Mouse (Mus musculus): Measurements from ENCODE around the gene Gm10271. TPM values are rescaled to one million over a fixed set of nuclear protein-coding genes. Genes with fewer than 3 reads are reported as not detected.

Gm10271 gene
- polyA plus RNA-seq, 1 experiment from 2014 or later, result not detected

DNA sequence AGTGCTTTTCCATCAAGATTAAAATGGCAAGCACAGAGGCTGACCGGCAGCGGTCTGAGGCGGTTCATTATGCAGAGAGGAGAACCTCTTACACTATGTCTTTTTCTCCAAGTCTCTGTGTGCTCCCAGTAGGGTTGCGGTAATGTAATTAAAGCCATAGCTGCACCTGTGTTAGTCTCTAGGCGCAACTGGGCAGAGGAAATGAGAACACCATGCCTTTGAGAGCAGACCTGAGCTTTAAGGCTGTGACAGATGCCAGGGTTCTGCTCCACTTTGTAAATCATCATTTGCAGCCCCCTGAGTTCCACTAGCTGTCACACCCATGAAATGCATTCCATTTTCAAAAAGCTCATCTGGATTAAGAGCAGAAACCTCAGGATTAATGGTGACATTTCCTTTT is 32.3 kb upstream of the Gm10271 start:
- Histone ChIP-seq H3K4me3 (replicated peaks; ENCODE audit: low read length) (no peak overlapping the region), H3K9ac (ENCODE audit: low read length) (no peak overlapping the region), H3K9me3 (replicated peaks; ENCODE audit: control insufficient read depth, low read length) (no peaks in the 10 kb centered on the region), H3K4me1 (ENCODE audit: control insufficient read depth, insufficient read depth, low read length) (no peaks in the 10 kb centered on the region), H3K27me3 (ENCODE audit: control insufficient read depth, insufficient read depth, low read length) (no peaks in the 10 kb centered on the region), H3K27ac (ENCODE audit: low read length) (no peak overlapping the region), H3K4me2 (ENCODE audit: low read depth, low read length) (no peak overlapping the region), H3K36me3 (ENCODE audit: control insufficient read depth, insufficient read depth, low read length) (no peaks in the 10 kb centered on the region)
- 82% methylated on average over 5 of the region's 5 CpGs for WGBS
- ATAC-seq (ENCODE audit: insufficient read depth, low FRiP score), result no peak

DNA sequence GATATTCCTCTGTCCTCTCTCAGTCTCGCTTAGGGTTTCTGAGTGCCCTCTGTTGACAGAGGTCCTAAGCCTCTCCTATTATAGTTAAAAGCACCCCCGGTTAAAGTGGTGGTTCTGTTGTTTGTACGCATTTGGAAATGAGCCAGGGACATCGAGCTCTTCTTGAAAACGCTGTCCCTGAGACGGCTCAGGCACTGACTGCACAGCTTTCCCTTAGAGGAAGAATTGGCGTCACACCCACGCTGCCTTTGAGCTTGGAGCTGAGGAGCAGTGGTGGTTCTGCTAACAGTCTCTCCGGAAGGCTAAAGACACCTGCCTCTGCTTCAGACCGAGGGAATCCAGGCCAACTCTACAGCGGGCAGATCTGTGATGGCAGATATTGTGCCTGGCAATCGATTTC is 28.6 kb upstream of the Gm10271 start:
- no peaks in the 10 kb centered on the region for H3K27me3 ChIP-seq (ENCODE audit: control insufficient read depth, insufficient read depth, low read length)
- ATAC-seq (ENCODE audit: insufficient read depth, low FRiP score), result no peak
- WGBS, result 52% methylated on average over 12 of the region's 12 CpGs
- H3K4me2 ChIP-seq (ENCODE audit: low read depth, low read length), result no peak overlapping the region
- no peaks in the 10 kb centered on the region for H3K36me3 ChIP-seq (ENCODE audit: control insufficient read depth, insufficient read depth, low read length)
- H3K27ac ChIP-seq (ENCODE audit: low read length), result no peak overlapping the region
- peaks cover 3% of the 10 kb centered on the region; the same call in 1 of the 2 replicates for H3K4me1 ChIP-seq (ENCODE audit: control insufficient read depth, insufficient read depth, low read length)
- no peak overlapping the region for H3K4me3 ChIP-seq (replicated peaks; ENCODE audit: low read length)
- H3K9me3 ChIP-seq (replicated peaks; ENCODE audit: control insufficient read depth, low read length), result no peaks in the 10 kb centered on the region
- H3K9ac ChIP-seq (ENCODE audit: low read length), result no peak overlapping the region

DNA sequence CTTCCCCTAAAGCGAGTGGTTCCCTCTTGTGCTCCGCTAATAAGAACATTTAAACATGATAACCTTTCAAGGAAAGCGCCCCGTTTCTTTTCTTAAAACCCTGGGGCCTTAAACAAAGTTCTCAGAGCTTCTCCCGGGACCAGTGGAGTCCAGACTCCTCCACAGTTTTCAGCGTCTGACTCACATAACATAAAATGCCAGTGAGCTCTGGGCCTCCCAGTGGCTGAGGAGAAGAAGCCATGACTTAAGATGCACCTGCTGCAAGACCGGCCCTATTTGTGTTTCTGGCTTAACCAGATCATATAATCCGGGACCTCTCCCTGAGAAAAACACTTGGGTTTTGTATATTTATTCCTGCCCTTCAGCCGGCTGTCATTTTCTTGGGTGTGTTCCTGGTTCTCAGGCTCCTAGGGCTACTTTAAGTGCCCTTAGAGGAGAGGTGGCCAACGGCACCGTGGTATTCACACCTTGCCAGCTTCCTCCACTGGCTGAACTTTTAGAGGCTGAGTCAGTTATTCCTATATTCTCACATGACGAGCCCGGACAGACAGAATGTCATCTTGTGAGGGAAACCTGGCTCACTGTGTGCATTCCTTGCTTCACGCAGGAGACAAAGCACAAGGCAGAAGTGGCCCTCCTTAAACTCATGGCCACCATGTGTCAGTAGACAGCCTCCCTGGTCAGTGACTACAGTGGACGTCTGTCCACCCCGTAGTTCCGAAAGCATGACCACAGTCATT is 26.5 kb upstream of the Gm10271 start:
- H3K36me3 ChIP-seq (ENCODE audit: control insufficient read depth, insufficient read depth, low read length), result no peaks in the 10 kb centered on the region
- no peaks in the 10 kb centered on the region for H3K27me3 ChIP-seq (ENCODE audit: control insufficient read depth, insufficient read depth, low read length)
- no peak overlapping the region for H3K4me3 ChIP-seq (replicated peaks; ENCODE audit: low read length)
- no peak for ATAC-seq (ENCODE audit: insufficient read depth, low FRiP score)
- WGBS, result 72% methylated on average over 17 of the region's 17 CpGs
- peaks cover 3% of the 10 kb centered on the region; the same call in 1 of the 2 replicates for H3K4me1 ChIP-seq (ENCODE audit: control insufficient read depth, insufficient read depth, low read length)
- H3K9me3 ChIP-seq (replicated peaks; ENCODE audit: control insufficient read depth, low read length), result no peaks in the 10 kb centered on the region
- no peak overlapping the region for H3K27ac ChIP-seq (ENCODE audit: low read length)
- H3K9ac ChIP-seq (ENCODE audit: low read length), result no peak overlapping the region
- no peak overlapping the region for H3K4me2 ChIP-seq (ENCODE audit: low read depth, low read length)

DNA sequence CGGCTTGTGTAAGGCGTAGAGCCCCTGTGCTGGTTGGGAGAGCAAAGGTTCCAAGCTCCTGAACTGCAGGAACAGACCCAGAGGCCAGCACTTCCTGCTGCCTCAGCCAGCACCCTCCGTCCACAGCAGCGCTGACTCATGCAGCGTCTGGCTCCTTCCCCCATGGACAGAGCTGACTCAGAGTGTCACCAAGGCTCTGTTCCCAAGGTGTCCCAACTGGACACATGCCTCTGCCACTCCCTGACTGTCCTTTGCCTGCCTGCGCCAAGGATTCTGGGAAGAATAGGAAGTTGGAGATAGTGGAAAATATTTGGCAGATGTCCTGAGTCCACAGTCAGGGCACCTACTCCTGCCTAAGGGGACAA is 23.8 kb upstream of the Gm10271 start:
- ATAC-seq (ENCODE audit: insufficient read depth, low FRiP score), result peak; percentile 90
- no peak overlapping the region for H3K4me2 ChIP-seq (ENCODE audit: low read depth, low read length)

DNA sequence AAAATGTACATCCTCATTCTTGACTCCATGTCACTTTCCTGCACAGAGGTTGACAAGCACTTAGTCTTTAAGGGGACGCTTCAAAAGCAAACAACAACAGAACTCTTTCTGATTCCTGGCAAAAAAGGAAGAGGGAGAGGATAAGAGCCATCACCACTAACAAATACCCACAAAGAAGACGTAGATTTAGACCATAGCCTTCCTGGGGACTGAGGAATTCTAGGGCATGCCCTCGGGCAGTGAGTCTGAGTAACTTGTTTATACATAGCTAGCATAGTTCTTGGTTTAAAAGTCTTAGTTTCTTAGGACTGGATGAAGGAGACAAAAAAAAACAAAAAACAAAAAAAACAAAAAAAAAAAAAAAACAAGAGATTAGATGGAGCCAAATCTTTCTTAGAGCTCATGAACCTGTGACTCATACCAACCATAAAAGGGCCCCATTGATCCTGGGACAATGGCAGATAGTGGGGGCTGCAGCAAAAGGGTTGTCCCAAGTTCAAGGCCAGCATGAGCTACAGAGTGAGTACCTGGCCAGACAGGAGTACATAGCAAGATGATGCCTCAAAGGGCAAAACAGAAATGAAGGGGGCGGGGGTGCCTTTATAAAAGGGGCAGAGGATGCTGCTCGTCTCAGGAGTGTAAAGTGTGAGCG is 23.3 kb upstream of the Gm10271 start:
- H3K4me2 ChIP-seq (ENCODE audit: low read depth, low read length), result no peak overlapping the region
- H3K9ac ChIP-seq (ENCODE audit: low read length), result no peak overlapping the region
- ATAC-seq (ENCODE audit: insufficient read depth, low FRiP score), result no peak
- no peak overlapping the region for H3K27ac ChIP-seq (ENCODE audit: low read length)
- 58% methylated on average over 6 of the region's 6 CpGs for WGBS
- no peaks in the 10 kb centered on the region for H3K27me3 ChIP-seq (ENCODE audit: control insufficient read depth, insufficient read depth, low read length)
- H3K4me1 ChIP-seq (ENCODE audit: control insufficient read depth, insufficient read depth, low read length), result peaks cover 3% of the 10 kb centered on the region; the same call in 1 of the 2 replicates
- no peaks in the 10 kb centered on the region for H3K9me3 ChIP-seq (replicated peaks; ENCODE audit: control insufficient read depth, low read length)
- no peak overlapping the region for H3K4me3 ChIP-seq (replicated peaks; ENCODE audit: low read length)
- H3K36me3 ChIP-seq (ENCODE audit: control insufficient read depth, insufficient read depth, low read length), result no peaks in the 10 kb centered on the region

More for the DNA sequence above, 23.8 kb upstream of the Gm10271 start:
- no peak overlapping the region for H3K4me3 ChIP-seq (replicated peaks; ENCODE audit: low read length)
- WGBS, result 49% methylated on average over 6 of the region's 6 CpGs
- 0 out of 2 replicates have a peak overlapping the region, but pooled peaks have one; percentile 21 for H3K9ac ChIP-seq (ENCODE audit: low read length)
- no peaks in the 10 kb centered on the region for H3K9me3 ChIP-seq (replicated peaks; ENCODE audit: control insufficient read depth, low read length)
- peaks cover 3% of the 10 kb centered on the region; the same call in 1 of the 2 replicates for H3K4me1 ChIP-seq (ENCODE audit: control insufficient read depth, insufficient read depth, low read length)
- H3K27ac ChIP-seq (ENCODE audit: low read length), result no peak overlapping the region
- no peaks in the 10 kb centered on the region for H3K36me3 ChIP-seq (ENCODE audit: control insufficient read depth, insufficient read depth, low read length)
- H3K27me3 ChIP-seq (ENCODE audit: control insufficient read depth, insufficient read depth, low read length), result no peaks in the 10 kb centered on the region

DNA sequence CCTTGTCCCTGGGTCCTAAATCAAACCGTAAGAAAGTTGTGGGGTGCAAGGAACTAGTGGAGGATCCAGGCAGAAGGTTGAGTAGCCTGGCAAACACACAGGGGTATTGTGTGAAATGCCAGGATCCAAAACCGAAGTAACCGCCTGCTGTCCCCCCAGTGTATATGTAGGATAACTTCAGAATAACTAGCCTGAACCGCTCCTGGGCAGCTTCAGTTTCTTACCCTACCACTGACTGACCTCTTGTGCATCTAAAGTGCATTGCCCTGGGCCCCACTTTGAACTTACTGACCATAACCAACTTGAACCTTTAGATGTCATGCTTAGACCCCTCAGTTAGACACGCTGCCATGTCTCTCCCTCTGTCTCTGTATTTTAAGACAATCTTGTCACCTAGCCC is 22.8 kb upstream of the Gm10271 start:
- Histone ChIP-seq H3K4me3 (replicated peaks; ENCODE audit: low read length) (no peak overlapping the region), H3K27me3 (ENCODE audit: control insufficient read depth, insufficient read depth, low read length) (no peaks in the 10 kb centered on the region), H3K9me3 (replicated peaks; ENCODE audit: control insufficient read depth, low read length) (no peaks in the 10 kb centered on the region), H3K4me1 (ENCODE audit: control insufficient read depth, insufficient read depth, low read length) (peaks cover 3% of the 10 kb centered on the region; the same call in 1 of the 2 replicates), H3K4me2 (ENCODE audit: low read depth, low read length) (no peak overlapping the region), H3K36me3 (ENCODE audit: control insufficient read depth, insufficient read depth, low read length) (no peaks in the 10 kb centered on the region), H3K9ac (ENCODE audit: low read length) (no peak overlapping the region), H3K27ac (ENCODE audit: low read length) (no peak overlapping the region)
- WGBS, result 76% methylated on average over 5 of the region's 5 CpGs
- no peak for ATAC-seq (ENCODE audit: insufficient read depth, low FRiP score)

DNA sequence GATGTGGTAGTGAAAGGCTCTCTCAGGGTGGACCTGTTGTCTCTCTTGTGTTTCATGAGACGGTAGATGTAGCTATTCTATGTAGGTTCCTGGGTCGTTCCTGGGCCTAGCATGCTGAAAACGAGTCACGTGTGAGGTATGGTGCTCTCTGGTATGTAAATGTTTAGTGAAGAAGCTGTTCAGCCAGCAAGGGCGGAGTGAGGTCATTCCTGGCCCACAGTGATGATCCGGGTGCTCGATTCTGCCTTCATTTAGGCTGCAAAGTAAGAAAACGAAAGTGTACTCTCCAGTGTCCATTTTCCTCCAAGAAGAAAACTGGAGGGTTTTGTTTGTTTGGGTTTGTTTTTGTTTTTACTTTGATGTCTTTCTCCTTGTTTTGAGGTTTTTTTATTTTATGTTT is 21.6 kb upstream of the Gm10271 start:
- Histone ChIP-seq H3K9ac (ENCODE audit: low read length) (no peak overlapping the region), H3K9me3 (replicated peaks; ENCODE audit: control insufficient read depth, low read length) (no peaks in the 10 kb centered on the region), H3K36me3 (ENCODE audit: control insufficient read depth, insufficient read depth, low read length) (no peaks in the 10 kb centered on the region), H3K4me3 (replicated peaks; ENCODE audit: low read length) (no peak overlapping the region), H3K4me2 (ENCODE audit: low read depth, low read length) (no peak overlapping the region), H3K27me3 (ENCODE audit: control insufficient read depth, insufficient read depth, low read length) (no peaks in the 10 kb centered on the region), H3K27ac (ENCODE audit: low read length) (no peak overlapping the region), H3K4me1 (ENCODE audit: control insufficient read depth, insufficient read depth, low read length) (peaks cover 3% of the 10 kb centered on the region; the same call in 1 of the 2 replicates)
- 63% methylated on average over 8 of the region's 8 CpGs for WGBS
- ATAC-seq (ENCODE audit: insufficient read depth, low FRiP score), result no peak

DNA sequence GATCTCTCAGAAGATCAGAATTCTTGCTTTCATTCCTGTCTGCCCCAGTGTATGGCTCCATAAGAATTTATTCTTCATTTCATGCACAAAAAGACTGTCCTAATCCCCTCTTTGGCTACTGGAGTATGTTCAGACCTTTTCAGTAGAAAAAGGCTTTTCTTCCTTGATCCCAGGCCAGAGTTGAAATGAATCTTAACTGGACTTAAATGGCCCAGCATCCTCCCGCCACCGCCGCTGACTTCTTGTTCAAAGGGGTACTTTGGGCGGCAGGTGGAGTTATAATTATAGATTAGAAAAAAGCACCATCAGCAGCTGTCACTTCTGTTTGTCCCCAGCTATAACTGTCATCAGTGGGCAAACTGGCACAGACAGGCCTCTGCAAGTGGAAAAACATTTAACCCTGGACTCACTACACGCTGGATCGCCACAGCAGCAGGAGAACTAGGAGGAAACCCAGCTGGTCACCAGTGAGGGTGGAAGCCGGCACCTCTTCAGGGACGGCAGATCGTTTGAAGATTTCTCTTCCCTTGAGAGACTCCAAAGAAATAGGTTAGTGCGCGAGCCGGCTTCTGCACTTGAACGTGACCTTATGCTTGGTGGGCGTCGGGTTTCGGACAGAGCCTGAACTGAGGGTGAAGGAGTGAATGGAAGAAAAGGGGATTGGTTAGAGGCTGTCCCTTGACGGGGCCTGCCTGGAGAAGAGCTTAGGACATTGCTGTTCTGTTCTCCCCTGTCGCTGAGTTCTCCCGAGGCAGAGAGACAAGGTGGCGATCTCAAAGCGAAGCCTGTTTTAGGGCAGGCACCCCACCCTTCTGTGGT is 14.1 kb upstream of the Gm10271 start, which contains the start of gene Best3:
Best3 (plus strand) TSS at position 51 of the 819 bp plus-strand sequence.
- no peak within 1 kb of the TSS for H3K4me3 ChIP-seq (replicated peaks; ENCODE audit: low read length)
- peaks cover 8% of the 10 kb centered on the region for H3K4me1 ChIP-seq (ENCODE audit: control insufficient read depth, insufficient read depth, low read length)
- H3K4me2 ChIP-seq (ENCODE audit: low read depth, low read length), result peak within 1 kb of the TSS; percentile 33; the same call in 1 of the 2 replicates
- no peak within 1 kb of the TSS for H3K27ac ChIP-seq (ENCODE audit: low read length)
- no peaks in the 10 kb centered on the region for H3K36me3 ChIP-seq (ENCODE audit: control insufficient read depth, insufficient read depth, low read length)
- H3K9ac ChIP-seq (ENCODE audit: low read length), result no peak within 1 kb of the TSS
- no peaks in the 10 kb centered on the region for H3K27me3 ChIP-seq (ENCODE audit: control insufficient read depth, insufficient read depth, low read length)
- no peaks in the 10 kb centered on the region for H3K9me3 ChIP-seq (replicated peaks; ENCODE audit: control insufficient read depth, low read length)
- ATAC-seq (ENCODE audit: insufficient read depth, low FRiP score), result no peak
- 33% methylated on average over 21 of the region's 21 CpGs for WGBS

DNA sequence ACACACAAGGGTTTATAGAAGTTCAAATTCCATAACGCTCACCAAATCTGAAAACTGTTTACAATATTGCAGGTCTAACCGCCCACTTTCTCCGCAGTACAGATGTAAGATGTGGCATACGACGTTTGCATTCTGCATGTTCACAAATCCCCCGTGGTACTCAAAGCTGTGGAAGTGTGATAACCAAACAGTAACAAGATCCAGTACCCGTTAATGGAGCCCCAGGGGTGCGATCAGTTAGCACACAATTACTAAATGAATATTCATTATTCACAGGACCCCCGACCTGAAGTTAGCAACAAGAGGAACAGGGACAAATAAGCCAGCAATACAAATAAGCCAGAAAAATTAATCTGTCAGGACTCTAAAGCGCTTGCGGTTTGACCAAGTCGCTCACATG is 12.4 kb upstream of the Gm10271 start:
- no peak overlapping the region for H3K4me3 ChIP-seq (replicated peaks; ENCODE audit: low read length)
- 58% methylated on average over 12 of the region's 12 CpGs for WGBS
- no peak for ATAC-seq (ENCODE audit: insufficient read depth, low FRiP score)
- H3K27ac ChIP-seq (ENCODE audit: low read length), result no peak overlapping the region
- H3K9me3 ChIP-seq (replicated peaks; ENCODE audit: control insufficient read depth, low read length), result no peaks in the 10 kb centered on the region
- H3K4me2 ChIP-seq (ENCODE audit: low read depth, low read length), result no peak overlapping the region
- H3K4me1 ChIP-seq (ENCODE audit: control insufficient read depth, insufficient read depth, low read length), result peaks cover 8% of the 10 kb centered on the region
- H3K9ac ChIP-seq (ENCODE audit: low read length), result no peak overlapping the region
- H3K36me3 ChIP-seq (ENCODE audit: control insufficient read depth, insufficient read depth, low read length), result no peaks in the 10 kb centered on the region
- no peaks in the 10 kb centered on the region for H3K27me3 ChIP-seq (ENCODE audit: control insufficient read depth, insufficient read depth, low read length)
